Mouse (Mus musculus): ENCODE measurements around the gene Slc5a5. TPM values are rescaled to one million over a fixed set of nuclear protein-coding genes. Genes with fewer than 3 reads are reported as not detected.
A peak's percentile ranks its signal among the peaks of the same experiment; 100 is the strongest.

The Slc5a5 gene
- polyA plus RNA-seq, 1 experiment from 2014 or later: 0.44 TPM

- Histone ChIP-seq H3K4me1 (peaks cover 33% of the 10 kb centered on the region), H3K4me3 (peak overlapping the region; percentile 30), H3K27ac (no peak overlapping the region), H3K9ac (no peak overlapping the region), H3K27me3 (peaks cover 59% of the 10 kb centered on the region), H3K36me3 (peaks cover 27% of the 10 kb centered on the region), H3K4me2 (peak overlapping the region; percentile 48), H3K9me3 (no peaks in the 10 kb centered on the region)
- ATAC-seq (ENCODE audit: insufficient number of reproducible peaks, low FRiP score, low TSS enrichment, low read depth): no peak
- WGBS: 22% methylated on average over 20 of the region's 20 CpGs
Observed at GRCm38 (mm10) chr8:70892896-70893655, 519 bp upstream of the Slc5a5 start.

- ATAC-seq (ENCODE audit: insufficient number of reproducible peaks, low FRiP score, low TSS enrichment, low read depth): no peak
- Histone ChIP-seq H3K4me1 (peaks cover 35% of the 10 kb centered on the region), H3K9me3 (no peaks in the 10 kb centered on the region), H3K36me3 (peaks cover 27% of the 10 kb centered on the region), H3K9ac (no peak overlapping the region), H3K4me2 (peak overlapping the region; percentile 24; the same call in 1 of the 2 replicates), H3K27ac (no peak overlapping the region), H3K4me3 (no peak overlapping the region), H3K27me3 (peaks cover 59% of the 10 kb centered on the region)
- WGBS: 7% methylated on average over 21 of the region's 21 CpGs
Observed at GRCm38 (mm10) chr8:70891356-70891755, 1.2 kb downstream of the Slc5a5 start.

- ATAC-seq (ENCODE audit: insufficient number of reproducible peaks, low FRiP score, low TSS enrichment, low read depth): no peak
- no peak overlapping the region for H3K4me2 ChIP-seq
- H3K27ac ChIP-seq: no peak overlapping the region
- no peak overlapping the region for H3K9ac ChIP-seq
- peaks cover 24% of the 10 kb centered on the region for H3K36me3 ChIP-seq
- H3K4me3 ChIP-seq: no peak overlapping the region
- no peaks in the 10 kb centered on the region for H3K9me3 ChIP-seq
- 90% methylated on average over 5 of the region's 5 CpGs for WGBS
- H3K27me3 ChIP-seq: peaks cover 59% of the 10 kb centered on the region
- H3K4me1 ChIP-seq: peaks cover 28% of the 10 kb centered on the region
Observed at GRCm38 (mm10) chr8:70890656-70891055, 1.9 kb downstream of the Slc5a5 start.

GRCm38 (mm10) chr8:70887669-70888068 lies 4.9 kb downstream of the Slc5a5 start:
- H3K36me3 ChIP-seq: no peaks in the 10 kb centered on the region
- no peaks in the 10 kb centered on the region for H3K9me3 ChIP-seq
- no peak overlapping the region for H3K9ac ChIP-seq
- no peak overlapping the region for H3K4me2 ChIP-seq
- H3K27me3 ChIP-seq: peaks cover 37% of the 10 kb centered on the region
- WGBS: 8% methylated on average over 13 of the region's 18 CpGs
- H3K4me3 ChIP-seq: no peak overlapping the region
- peaks cover 18% of the 10 kb centered on the region for H3K4me1 ChIP-seq
- ATAC-seq (ENCODE audit: insufficient number of reproducible peaks, low FRiP score, low TSS enrichment, low read depth): no peak
- H3K27ac ChIP-seq: no peak overlapping the region

- Histone ChIP-seq H3K27ac (no peak overlapping the region), H3K36me3 (no peaks in the 10 kb centered on the region), H3K27me3 (peaks cover 16% of the 10 kb centered on the region), H3K4me2 (no peak overlapping the region), H3K9me3 (no peaks in the 10 kb centered on the region), H3K4me3 (no peak overlapping the region), H3K9ac (no peak overlapping the region), H3K4me1 (peaks cover 9% of the 10 kb centered on the region)
- ATAC-seq (ENCODE audit: insufficient number of reproducible peaks, low FRiP score, low TSS enrichment, low read depth): no peak
- 13% methylated on average over 12 of the region's 12 CpGs for WGBS
Observed at GRCm38 (mm10) chr8:70885612-70886011, 6.9 kb downstream of the Slc5a5 start.

- H3K9me3 ChIP-seq: no peaks in the 10 kb centered on the region
- H3K36me3 ChIP-seq: no peaks in the 10 kb centered on the region
- H3K4me3 ChIP-seq: no peak overlapping the region
- no peak overlapping the region for H3K4me2 ChIP-seq
- 85% methylated on average over 10 of the region's 10 CpGs for WGBS
- H3K27me3 ChIP-seq: 0 out of 2 replicates have a peak, but pooled peaks cover 9% of the 10 kb centered on the region
- peaks cover 18% of the 10 kb centered on the region for H3K4me1 ChIP-seq
- no peak overlapping the region for H3K9ac ChIP-seq
- H3K27ac ChIP-seq: no peak overlapping the region
- no peak for ATAC-seq (ENCODE audit: insufficient number of reproducible peaks, low FRiP score, low TSS enrichment, low read depth)
Observed at GRCm38 (mm10) chr8:70884683-70885082, 7.9 kb downstream of the Slc5a5 start.

GRCm38 (mm10) chr8:70884186-70884585 lies 8.4 kb downstream of the Slc5a5 start:
- 85% methylated on average over 4 of the region's 4 CpGs for WGBS
- ATAC-seq (ENCODE audit: insufficient number of reproducible peaks, low FRiP score, low TSS enrichment, low read depth): no peak
- H3K27ac ChIP-seq: no peak overlapping the region
- no peak overlapping the region for H3K9ac ChIP-seq
- no peaks in the 10 kb centered on the region for H3K36me3 ChIP-seq
- no peak overlapping the region for H3K4me3 ChIP-seq
- H3K4me2 ChIP-seq: no peak overlapping the region
- H3K4me1 ChIP-seq: peaks cover 23% of the 10 kb centered on the region
- H3K9me3 ChIP-seq: no peaks in the 10 kb centered on the region
- 0 out of 2 replicates have a peak, but pooled peaks cover 9% of the 10 kb centered on the region for H3K27me3 ChIP-seq

GRCm38 (mm10) chr8:70880546-70880945 lies 12.0 kb downstream of the Slc5a5 start:
- Histone ChIP-seq H3K27me3 (no peaks in the 10 kb centered on the region), H3K4me1 (peaks cover 18% of the 10 kb centered on the region), H3K4me3 (no peak overlapping the region), H3K9ac (no peak overlapping the region), H3K27ac (peak overlapping the region; percentile 51), H3K9me3 (no peaks in the 10 kb centered on the region), H3K4me2 (no peak overlapping the region), H3K36me3 (no peaks in the 10 kb centered on the region)
- 19% methylated on average over 11 of the region's 11 CpGs for WGBS
- ATAC-seq (ENCODE audit: insufficient number of reproducible peaks, low FRiP score, low TSS enrichment, low read depth): no peak

GRCm38 (mm10) chr8:70880126-70880525 lies 12.4 kb downstream of the Slc5a5 start:
- Histone ChIP-seq H3K4me1 (peaks cover 18% of the 10 kb centered on the region), H3K4me3 (no peak overlapping the region), H3K9ac (no peak overlapping the region), H3K4me2 (no peak overlapping the region), H3K36me3 (no peaks in the 10 kb centered on the region), H3K27me3 (no peaks in the 10 kb centered on the region), H3K9me3 (no peaks in the 10 kb centered on the region), H3K27ac (peak overlapping the region; percentile 51; the same call in 1 of the 2 replicates)
- 3% methylated on average over 4 of the region's 4 CpGs for WGBS
- ATAC-seq (ENCODE audit: insufficient number of reproducible peaks, low FRiP score, low TSS enrichment, low read depth): peak; percentile 5; the same call in 1 of the 2 replicates

GRCm38 (mm10) chr8:70879500-70879899 lies 13.1 kb downstream of the Slc5a5 start:
- peak overlapping the region; percentile 51; the same call in 1 of the 2 replicates for H3K27ac ChIP-seq
- no peaks in the 10 kb centered on the region for H3K27me3 ChIP-seq

GRCm38 (mm10) chr8:70878178-70878577 lies 14.4 kb downstream of the Slc5a5 start:
- H3K4me3 ChIP-seq: no peak overlapping the region
- no peak overlapping the region for H3K9ac ChIP-seq
- H3K4me2 ChIP-seq: no peak overlapping the region
- peaks cover 18% of the 10 kb centered on the region for H3K4me1 ChIP-seq
- no peaks in the 10 kb centered on the region for H3K9me3 ChIP-seq
- WGBS: 62% methylated on average over 2 of the region's 2 CpGs
- no peak for ATAC-seq (ENCODE audit: insufficient number of reproducible peaks, low FRiP score, low TSS enrichment, low read depth)
- no peaks in the 10 kb centered on the region for H3K36me3 ChIP-seq
- H3K27ac ChIP-seq: no peak overlapping the region
- no peaks in the 10 kb centered on the region for H3K27me3 ChIP-seq

More at GRCm38 (mm10) chr8:70879500-70879899, 13.1 kb downstream of the Slc5a5 start:
- 47% methylated on average over 4 of the region's 4 CpGs for WGBS
- H3K9me3 ChIP-seq: no peaks in the 10 kb centered on the region
- no peak overlapping the region for H3K4me2 ChIP-seq
- no peaks in the 10 kb centered on the region for H3K36me3 ChIP-seq
- no peak for ATAC-seq (ENCODE audit: insufficient number of reproducible peaks, low FRiP score, low TSS enrichment, low read depth)
- peaks cover 18% of the 10 kb centered on the region for H3K4me1 ChIP-seq
- H3K4me3 ChIP-seq: no peak overlapping the region
- no peak overlapping the region for H3K9ac ChIP-seq

- H3K4me2 ChIP-seq: no peak overlapping the region
- no peak for ATAC-seq (ENCODE audit: insufficient number of reproducible peaks, low FRiP score, low TSS enrichment, low read depth)
- H3K27ac ChIP-seq: no peak overlapping the region
- H3K4me3 ChIP-seq: no peak overlapping the region
- H3K9ac ChIP-seq: no peak overlapping the region
- WGBS: 51% methylated on average over 4 of the region's 4 CpGs
- no peaks in the 10 kb centered on the region for H3K9me3 ChIP-seq
- H3K4me1 ChIP-seq: peaks cover 28% of the 10 kb centered on the region
- no peaks in the 10 kb centered on the region for H3K36me3 ChIP-seq
- H3K27me3 ChIP-seq: no peaks in the 10 kb centered on the region
Observed at GRCm38 (mm10) chr8:70876382-70876781, 16.2 kb downstream of the Slc5a5 start.
